14 mouse cellular contexts compared by ENCODE assay signal in the genomic region with DNA sequence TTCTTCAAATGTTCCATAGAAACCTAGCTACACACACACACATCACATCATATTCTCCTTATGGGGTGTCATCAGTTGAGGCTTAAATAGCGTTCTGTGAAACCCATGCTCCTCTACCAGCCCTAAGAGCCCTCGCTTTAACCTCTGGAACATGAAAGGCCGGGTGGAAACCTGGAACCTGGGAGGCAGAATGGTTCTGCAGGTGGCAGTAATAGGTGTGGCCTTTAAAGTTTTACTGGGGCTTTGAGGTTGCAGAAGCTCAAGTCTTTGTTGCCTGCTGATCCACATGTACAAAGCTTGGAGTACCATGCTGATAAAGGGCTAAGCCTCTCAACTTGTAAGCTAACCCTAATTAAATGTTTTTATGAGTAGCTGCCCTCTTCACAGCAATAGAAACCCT. TPM values are rescaled to one million over a fixed set of nuclear protein-coding genes. Genes with fewer than 3 reads are reported as not detected.
A peak's percentile ranks its signal among the peaks of the same experiment; 100 is the strongest.
DNase-seq lines count a peak whose midpoint lies in the region; ATAC-seq and TF ChIP-seq lines count a peak whose summit lies in the region.
"Had no signal": no experiment of that assay in that cellular context is flagged by ENCODE, and none has a peak within 500 bp of the region (broad histone marks: within the 10 kb centered on the region; RNA-seq: fewer than 3 reads in every experiment).

No protein-coding gene starts in this region.

- ATAC-seq in heart, embryonic 13.5 days (ENCODE audit: extremely low read depth, insufficient number of reproducible peaks, low FRiP score, low TSS enrichment): no peak
- ATAC-seq in liver, embryonic 13.5 days (ENCODE audit: low read depth): no peak
- ATAC-seq in hindbrain, postnatal 0 days: no peak

- TF ChIP-seq CTCF in CH12.LX (conservative IDR thresholded peaks at IDR 0.05 in 1 of 2, IDR thresholded peaks at IDR 0.05 in 1 of 2; ENCODE audit: low read depth in 2 of 2, low read length in 2 of 2): no peak
- TF ChIP-seq CTCF in hindbrain, postnatal 0 days (IDR thresholded peaks at IDR 0.05; ENCODE audit: low read depth): no peak

- no peak overlapping the region for H3K4me2 ChIP-seq in heart, embryonic 13.5 days
- H3K4me2 ChIP-seq in liver, embryonic 13.5 days: no peak overlapping the region
- no peak overlapping the region for H3K4me2 ChIP-seq in CH12.LX (ENCODE audit: insufficient read depth, low read depth, poor library complexity, severe bottlenecking)
- H3K4me2 ChIP-seq in hindbrain, postnatal 0 days (ENCODE audit: low read depth, low read length): no peak overlapping the region
- H3K4me2 ChIP-seq: liver, embryonic 15.5 days had no signal

- no peak overlapping the region for H3K4me3 ChIP-seq in heart, embryonic 13.5 days
- H3K4me3 ChIP-seq in liver, embryonic 13.5 days (replicated peaks): no peak overlapping the region
- H3K4me3 ChIP-seq in CH12.LX (replicated peaks in 1 of 3; ENCODE audit: low read depth in 2 of 3, low read length in 2 of 3, poor library complexity in 1 of 3): no peak overlapping the region
- no peak overlapping the region for H3K4me3 ChIP-seq in hindbrain, postnatal 0 days (ENCODE audit: low read length)
- H3K4me3 ChIP-seq: liver, embryonic 15.5 days had no signal

- H3K27me3 ChIP-seq in heart, embryonic 13.5 days (replicated peaks): no peaks in the 10 kb centered on the region
- no peaks in the 10 kb centered on the region for H3K27me3 ChIP-seq in liver, embryonic 13.5 days
- H3K27me3 ChIP-seq in CH12.LX (replicated peaks): no peaks in the 10 kb centered on the region
- no peaks in the 10 kb centered on the region for H3K27me3 ChIP-seq in hindbrain, postnatal 0 days (ENCODE audit: insufficient read depth, low read length)
- H3K27me3 ChIP-seq: liver, embryonic 15.5 days had no signal

- TF ChIP-seq RAD21 in CH12.LX (IDR thresholded peaks at IDR 0.05; ENCODE audit: low read depth, low read length): no peak

- TF ChIP-seq POLR2A in CH12.LX (IDR thresholded peaks at IDR 0.05; ENCODE audit: low read depth, low read length): 0 out of 2 replicates have a peak, but pooled peaks have one; percentile 13

- no peak overlapping the region for H3K9ac ChIP-seq in heart, embryonic 13.5 days
- no peak overlapping the region for H3K9ac ChIP-seq in liver, embryonic 13.5 days
- no peak overlapping the region for H3K9ac ChIP-seq in CH12.LX (ENCODE audit: insufficient read depth, low read depth)
- no peak overlapping the region for H3K9ac ChIP-seq in hindbrain, postnatal 0 days (replicated peaks; ENCODE audit: low read length)
- H3K9ac ChIP-seq: liver, embryonic 15.5 days had no signal

- H3K4me1 ChIP-seq in heart, embryonic 13.5 days: no peaks in the 10 kb centered on the region
- H3K4me1 ChIP-seq in liver, embryonic 13.5 days (replicated peaks): 0 out of 2 replicates have a peak, but pooled peaks cover 4% of the 10 kb centered on the region
- no peaks in the 10 kb centered on the region for H3K4me1 ChIP-seq in CH12.LX (ENCODE audit: control insufficient read depth in 1 of 2, insufficient read depth in 2 of 2)
- no peaks in the 10 kb centered on the region for H3K4me1 ChIP-seq in hindbrain, postnatal 0 days (ENCODE audit: insufficient read depth, low read length)
- H3K4me1 ChIP-seq: liver, embryonic 15.5 days had no signal

- H3K36me3 ChIP-seq in heart, embryonic 13.5 days: peaks cover 99% of the 10 kb centered on the region
- peaks cover 98% of the 10 kb centered on the region for H3K36me3 ChIP-seq in liver, embryonic 13.5 days
- peaks cover 86 to 92% of the 10 kb centered on the region in 2 experiments for H3K36me3 ChIP-seq in CH12.LX (replicated peaks in 1 of 2; ENCODE audit: control insufficient read depth in 1 of 2, insufficient read depth in 1 of 2, low read length in 1 of 2)
- peaks cover 82% of the 10 kb centered on the region for H3K36me3 ChIP-seq in hindbrain, postnatal 0 days (ENCODE audit: insufficient read depth, low read length)

- H3K9me3 ChIP-seq in heart, embryonic 13.5 days: no peaks in the 10 kb centered on the region
- H3K9me3 ChIP-seq in liver, embryonic 13.5 days (replicated peaks): no peaks in the 10 kb centered on the region
- peaks cover 7% of the 10 kb centered on the region for H3K9me3 ChIP-seq in CH12.LX (replicated peaks; ENCODE audit: low read length)
- no peaks in the 10 kb centered on the region for H3K9me3 ChIP-seq in hindbrain, postnatal 0 days (ENCODE audit: low read length)
- H3K9me3 ChIP-seq: liver, embryonic 15.5 days had no signal

- dilution Hi-C loops in CH12.LX (cut with MboI; ENCODE audit: extremely low pct_ligation_motif_present, extremely low pct_unique_long_range_greater_than_20kb, low sequenced_read_pairs): no loop called here

- intact Hi-C loops in heart, postnatal 36 days (cut with DNase I): no loop called here

- no peak for TF ChIP-seq EP300 in CH12.LX (IDR thresholded peaks at IDR 0.05; ENCODE audit: low read length)

- H3K79me2 ChIP-seq in CH12.LX (replicated peaks; ENCODE audit: control insufficient read depth, extremely low read depth, insufficient read depth, poor library complexity, severe bottlenecking): no peaks in the 10 kb centered on the region; the same call in 1 of the 2 replicates

- DNase-seq in heart, postnatal 36 days: no peak
- no peak for DNase-seq in liver, embryonic 13.5 days
- DNase-seq in liver (no peak), CH12.LX (ENCODE audit: extremely low read depth) (no peak)
- no peak for DNase-seq in hindbrain, postnatal 0 days (ENCODE audit: low spot score)
- no peak for DNase-seq in cerebellum, adult 11 months
- DNase-seq in frontal cortex, postnatal 36 days (ENCODE audit: low spot score in 2 of 2): no peak
- DNase-seq: adrenal gland, postnatal 10 days; cerebellum, postnatal 10 days; lung, postnatal 36 days had no signal

- H3K27ac ChIP-seq in heart, embryonic 13.5 days (replicated peaks): 0 out of 2 replicates have a peak overlapping the region, but pooled peaks have one; percentile 5
- H3K27ac ChIP-seq in liver, embryonic 13.5 days: peak overlapping the region; percentile 38; the same call in 1 of the 2 replicates
- no peak overlapping the region for H3K27ac ChIP-seq in CH12.LX (ENCODE audit: insufficient read depth, low read depth)
- H3K27ac ChIP-seq in hindbrain, postnatal 0 days: 0 out of 2 replicates have a peak overlapping the region, but pooled peaks have one; percentile 32

- 58% methylated on average over 3 of the region's 3 CpGs for WGBS in heart, embryonic 13.5 days
- 59% methylated on average over 3 of the region's 3 CpGs for WGBS in liver, embryonic 13.5 days (ENCODE audit: insufficient replicate concordance)
- WGBS in hindbrain, postnatal 0 days: 61% methylated on average over 3 of the region's 3 CpGs

- in situ Hi-C loops in CH12.LX (cut with MboI; ENCODE audit: low pct_ligation_motif_present, low pct_unique_long_range_greater_than_20kb, low sequenced_read_pairs): no loop called here

RNA-seq across cellular contexts. Expression of a gene that starts 12.4 kb away (rescaled TPM):
- polyA plus RNA-seq in heart, embryonic 13.5 days (2015; fragmentation: Nextera tagmentation; extraction: Ambion mirVana): 45.1 and 46.1 TPM in 2 replicates
- total RNA-seq in heart, postnatal 36 days (2021): 100 to 1,000 TPM; 243 to 268 TPM
- polyA plus RNA-seq in liver, embryonic 13.5 days (2015; fragmentation: Nextera tagmentation; extraction: Ambion mirVana): 22.4 and 27.4 TPM in 2 replicates
- 73.0 and 73.7 TPM in 2 replicates for total RNA-seq in CH12.LX (2012; rRNA removed)
- 21.7 and 26.0 TPM in 2 replicates for total RNA-seq in CH12.LX (2014; rRNA removed)
- 133 and 152 TPM in 2 replicates for polyA plus RNA-seq in CH12.LX (2012; ENCODE audit: insufficient read length, low read depth)
- total RNA-seq in hindbrain, postnatal 0 days (2014; rRNA removed): 320 and 368 TPM in 2 replicates
- polyA plus RNA-seq in hindbrain, postnatal 0 days (2015; fragmentation: Nextera tagmentation; extraction: Ambion mirVana): 50.0 and 55.8 TPM in 2 replicates

RNA-seq across cellular contexts. Expression of a gene that starts 15.5 kb away (rescaled TPM):
- polyA plus RNA-seq in heart, embryonic 13.5 days (2015; fragmentation: Nextera tagmentation; extraction: Ambion mirVana): 2.2 and 19.0 TPM in 2 replicates
- total RNA-seq in heart, postnatal 36 days (2021): not detected
- 553 and 573 TPM in 2 replicates for polyA plus RNA-seq in liver, embryonic 13.5 days (2015; fragmentation: Nextera tagmentation; extraction: Ambion mirVana)
- total RNA-seq in CH12.LX (2012; rRNA removed): 0.21 TPM in 1 of 2 replicates, not detected in the other
- not detected in 2 replicates for total RNA-seq in CH12.LX (2014; rRNA removed)
- polyA plus RNA-seq in CH12.LX (2012; ENCODE audit: insufficient read length, low read depth): 0.39 and 0.41 TPM in 2 replicates
- 0.37 TPM in 1 of 2 replicates, not detected in the other for total RNA-seq in hindbrain, postnatal 0 days (2014; rRNA removed)
- polyA plus RNA-seq in hindbrain, postnatal 0 days (2015; fragmentation: Nextera tagmentation; extraction: Ambion mirVana): 0.35 TPM in 1 of 2 replicates, not detected in the other
- total RNA-seq: layer of hippocampus, postnatal 10 days; left cerebral cortex, postnatal 14 days had no signal

RNA-seq across cellular contexts. Expression of a gene that starts 17.3 kb away (rescaled TPM):
- polyA plus RNA-seq in heart, embryonic 13.5 days (2015; fragmentation: Nextera tagmentation; extraction: Ambion mirVana): 124 and 130 TPM in 2 replicates
- total RNA-seq in heart, postnatal 36 days (2021): 100 to 1,000 TPM; 122 to 127 TPM
- polyA plus RNA-seq in liver, embryonic 13.5 days (2015; fragmentation: Nextera tagmentation; extraction: Ambion mirVana): 45.1 and 51.5 TPM in 2 replicates
- 80.4 and 87.1 TPM in 2 replicates for total RNA-seq in CH12.LX (2012; rRNA removed)
- 27.8 and 31.3 TPM in 2 replicates for total RNA-seq in CH12.LX (2014; rRNA removed)
- 234 and 313 TPM in 2 replicates for polyA plus RNA-seq in CH12.LX (2012; ENCODE audit: insufficient read length, low read depth)
- total RNA-seq in hindbrain, postnatal 0 days (2014; rRNA removed): 218 and 223 TPM in 2 replicates
- 92.6 and 99.2 TPM in 2 replicates for polyA plus RNA-seq in hindbrain, postnatal 0 days (2015; fragmentation: Nextera tagmentation; extraction: Ambion mirVana)

RNA-seq across cellular contexts. Expression of a gene that starts 21.2 kb away (rescaled TPM):
- 8.7 and 9.7 TPM in 2 replicates for polyA plus RNA-seq in heart, embryonic 13.5 days (2015; fragmentation: Nextera tagmentation; extraction: Ambion mirVana)
- total RNA-seq in heart, postnatal 36 days (2021): 10 to 100 TPM; 25.7 to 26.4 TPM
- polyA plus RNA-seq in liver, embryonic 13.5 days (2015; fragmentation: Nextera tagmentation; extraction: Ambion mirVana): 3.1 and 3.6 TPM in 2 replicates
- total RNA-seq in CH12.LX (2012; rRNA removed) (15.6 and 17.0 TPM in 2 replicates), CH12.LX (2014; rRNA removed) (8.8 and 11.9 TPM in 2 replicates)
- polyA plus RNA-seq in CH12.LX (2012; ENCODE audit: insufficient read length, low read depth): 8.7 and 13.8 TPM in 2 replicates
- total RNA-seq in hindbrain, postnatal 0 days (2014; rRNA removed): 14.0 and 29.7 TPM in 2 replicates
- polyA plus RNA-seq in hindbrain, postnatal 0 days (2015; fragmentation: Nextera tagmentation; extraction: Ambion mirVana): 9.4 and 11.6 TPM in 2 replicates

RNA-seq across cellular contexts. Expression of a gene that starts 25.5 kb away (rescaled TPM):
- 215 and 231 TPM in 2 replicates for polyA plus RNA-seq in heart, embryonic 13.5 days (2015; fragmentation: Nextera tagmentation; extraction: Ambion mirVana)
- 100 to 1,000 TPM; 163 to 164 TPM for total RNA-seq in heart, postnatal 36 days (2021)
- 176 and 182 TPM in 2 replicates for polyA plus RNA-seq in liver, embryonic 13.5 days (2015; fragmentation: Nextera tagmentation; extraction: Ambion mirVana)
- total RNA-seq in CH12.LX (2012; rRNA removed) (130 and 143 TPM in 2 replicates), CH12.LX (2014; rRNA removed) (85.3 and 89.3 TPM in 2 replicates)
- polyA plus RNA-seq in CH12.LX (2012; ENCODE audit: insufficient read length, low read depth): 267 and 348 TPM in 2 replicates
- total RNA-seq in hindbrain, postnatal 0 days (2014; rRNA removed): 257 and 289 TPM in 2 replicates
- 332 and 350 TPM in 2 replicates for polyA plus RNA-seq in hindbrain, postnatal 0 days (2015; fragmentation: Nextera tagmentation; extraction: Ambion mirVana)

Comparison
In these comparisons a context has a peak if more than half of its experiments do, and no peak if none do; other contexts are left out.
1. RNA of a gene that starts 15.5 kb away (polyA plus RNA-seq): 553 to 573 TPM in liver, embryonic 13.5 days; 2.2 to 19.0 TPM in heart, embryonic 13.5 days, 0.39 to 0.41 TPM in CH12.LX and 0.35 TPM in hindbrain, postnatal 0 days; every median in the first group is over 10 times any median in the second.